Mouse (Mus musculus) kidney, adult 2 months (tissue): ENCODE data around the gene Atoh8.

Experiments used
- CTCF ChIP-seq: fragments of 200-500 bp; conservative IDR thresholded peaks from 2 replicates; pipeline ENCODE4 v1.5.1; 2011; ENCODE audit warnings: low read depth, mild to moderate bottlenecking, control low read depth, low read length, moderate library complexity, mixed read lengths; ENCODE audit not compliant: insufficient read depth, insufficient read length
- POLR2A ChIP-seq: fragments of 200-500 bp; IDR thresholded peaks from one replicate; pipeline ENCODE4 v1.6.1; 2011; ENCODE audit warnings: low read depth, low read length, control low read depth

DNA sequence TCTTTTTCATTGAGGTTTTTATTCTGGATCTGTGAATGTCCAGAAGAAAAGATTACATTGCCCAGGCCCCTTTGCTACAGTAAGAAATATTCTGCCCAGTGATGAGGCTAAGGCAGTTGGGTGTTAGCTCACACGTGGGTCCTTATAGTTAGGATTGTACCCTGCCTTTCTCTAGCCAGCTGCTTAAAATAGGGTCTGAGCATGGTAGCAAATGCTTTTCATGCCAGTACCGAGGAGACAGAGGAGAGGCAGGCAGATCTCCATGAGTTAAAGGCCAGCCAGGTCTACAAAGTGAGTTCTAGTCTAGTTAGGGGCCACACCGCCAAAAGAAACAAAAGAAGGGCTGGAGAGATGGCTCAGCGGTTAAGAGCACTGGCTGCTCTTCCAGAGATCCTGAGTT, 17.8 kb upstream of the Atoh8 start:
- TF ChIP-seq CTCF (no peak), POLR2A (no peak)
